Mouse (Mus musculus) adrenal gland, adult 18-20 months (tissue): ENCODE measurements around the gene Fmo5. TPM values are rescaled to one million over a fixed set of nuclear protein-coding genes. Genes with fewer than 3 reads are reported as not detected.

ENCODE experiments used
- DNase-seq, 2 experiments: peaks; one replicate each; pipeline ENCODE4 v3.0.0; 2021 to 2022; ENCODE audit warnings: low spot score in 2 of 2
- microRNA-seq, 2 experiments: library from miRNA; unstranded; fragments of <30 nt; microRNA quantifications; one replicate each; pipeline ENCODE4 v1.2.0; 2021; ENCODE audit warnings: borderline number of aligned reads in 2 of 2
- total RNA-seq, 2 experiments: library from RNA; stranded (reverse); gene quantifications; 1 replicate in 1 of 2; 2 replicates in 1 of 2; pipeline ENCODE4 v1.2.3; 2021

The Fmo5 gene
- total RNA-seq, 2 experiments from 2014 or later, result 13.3 to 15.2 TPM

DNA sequence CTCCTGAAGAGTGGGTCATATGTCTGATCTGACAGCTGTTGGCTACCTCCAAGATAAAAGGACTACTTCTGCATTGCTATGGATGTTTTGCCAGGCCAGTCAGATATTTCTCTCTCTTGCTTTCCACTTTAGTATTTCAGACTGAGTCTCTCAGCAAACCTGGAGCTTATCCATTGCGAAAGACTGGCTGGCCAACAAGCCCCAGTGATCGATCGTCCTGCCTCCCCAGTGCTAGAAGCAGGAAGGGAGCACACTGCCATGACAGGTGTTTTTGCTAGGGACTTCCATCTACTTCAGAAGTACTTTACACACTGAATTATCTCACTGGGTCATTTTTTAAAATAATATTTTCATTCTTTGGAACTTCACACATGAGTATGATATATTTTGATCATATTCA, 49.8 kb downstream of the Fmo5 start:
- DNase-seq, result no peak

DNA sequence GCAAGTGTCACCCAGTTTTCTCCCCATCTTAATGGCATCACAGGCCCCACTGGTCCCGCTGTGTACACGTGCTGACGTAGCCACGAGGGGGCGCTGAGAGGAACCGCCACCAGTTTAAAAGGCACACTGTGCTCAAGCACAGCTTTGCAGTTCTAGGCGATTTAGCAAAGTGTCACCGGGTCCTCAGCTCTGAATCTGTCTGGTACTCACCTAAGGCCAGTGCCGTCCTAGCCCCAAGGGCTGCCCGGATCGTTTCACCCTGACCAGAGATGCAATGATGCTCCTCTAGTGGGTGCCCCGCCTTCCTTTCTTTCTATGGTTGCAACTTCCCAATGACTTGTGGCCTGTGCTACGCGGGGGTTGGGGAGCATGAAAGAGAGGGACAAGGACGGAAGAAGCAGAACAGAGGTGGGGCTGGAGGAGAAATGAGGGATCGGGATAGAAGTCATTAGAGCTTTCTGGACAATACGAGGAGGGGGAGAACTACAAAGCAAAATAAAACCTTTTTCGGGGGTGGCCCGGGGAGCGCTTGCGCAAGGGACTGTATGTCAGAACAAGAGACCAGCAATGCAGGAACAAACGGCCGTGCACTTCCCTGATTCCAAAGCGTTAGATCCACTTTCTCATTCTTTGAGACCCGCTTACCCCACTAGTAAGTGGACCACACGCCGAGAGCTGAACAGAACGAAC, 52.2 kb downstream of the Fmo5 start:
- DNase-seq, result peak; percentile 79 to 83

DNA sequence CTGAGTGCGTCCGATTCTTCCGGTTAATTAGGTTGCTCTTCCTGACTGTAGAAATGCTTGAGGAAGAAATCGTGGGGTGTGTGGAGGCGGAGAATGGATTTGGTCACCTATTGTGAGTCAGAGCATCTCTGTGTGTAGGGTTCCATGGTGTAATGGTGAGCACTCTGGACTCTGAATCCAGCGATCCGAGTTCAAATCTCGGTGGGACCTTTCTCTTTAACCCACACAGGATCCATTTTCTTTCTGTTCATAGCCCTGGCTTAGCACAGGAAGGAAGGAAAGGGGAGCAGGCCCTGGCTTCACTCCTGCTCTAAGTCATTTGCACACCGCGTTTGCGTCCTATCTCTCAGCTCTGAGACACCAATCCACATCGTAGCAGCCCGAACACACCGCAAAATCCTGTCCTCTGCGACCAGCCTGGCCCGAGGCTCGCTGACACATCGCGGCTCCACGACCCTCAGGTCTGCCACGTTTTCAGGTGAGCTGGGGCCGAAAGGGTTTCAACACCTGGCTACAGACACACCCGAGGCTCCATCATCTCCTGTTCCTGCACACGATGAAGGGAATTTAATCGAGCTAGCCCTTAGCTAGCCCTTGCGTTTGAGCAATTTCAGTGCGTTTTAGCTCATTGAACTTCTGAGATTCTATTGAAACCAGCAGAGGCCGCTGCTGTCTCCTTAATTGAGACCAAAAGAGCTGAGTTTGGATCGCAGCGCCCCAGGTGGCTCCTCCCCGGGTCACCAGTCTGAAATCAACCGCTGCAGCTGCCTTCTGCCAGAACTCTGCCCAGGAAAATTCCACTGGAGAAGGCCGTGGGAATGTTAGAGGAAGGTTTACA, 52.9 kb downstream of the Fmo5 start:
- peak; percentile 63 to 73 for DNase-seq

DNA sequence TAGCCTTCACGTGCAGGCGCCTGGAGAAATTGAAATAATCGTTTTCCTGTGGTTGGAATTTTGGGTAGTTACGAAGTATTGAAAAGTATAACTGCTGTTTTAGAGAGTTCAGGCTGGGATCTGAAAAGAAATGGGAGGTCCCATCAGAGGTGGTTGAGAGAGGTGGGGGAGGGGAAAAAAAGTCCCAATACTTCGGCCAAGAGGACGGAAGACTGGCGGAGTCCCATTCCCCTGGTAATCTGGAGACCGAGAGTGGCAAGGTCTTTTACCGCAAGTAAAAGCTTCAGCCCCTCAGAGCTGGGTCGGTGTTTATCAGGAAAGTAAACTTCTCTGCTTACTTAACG, 53.5 kb downstream of the Fmo5 start:
- DNase-seq, result no peak

DNA sequence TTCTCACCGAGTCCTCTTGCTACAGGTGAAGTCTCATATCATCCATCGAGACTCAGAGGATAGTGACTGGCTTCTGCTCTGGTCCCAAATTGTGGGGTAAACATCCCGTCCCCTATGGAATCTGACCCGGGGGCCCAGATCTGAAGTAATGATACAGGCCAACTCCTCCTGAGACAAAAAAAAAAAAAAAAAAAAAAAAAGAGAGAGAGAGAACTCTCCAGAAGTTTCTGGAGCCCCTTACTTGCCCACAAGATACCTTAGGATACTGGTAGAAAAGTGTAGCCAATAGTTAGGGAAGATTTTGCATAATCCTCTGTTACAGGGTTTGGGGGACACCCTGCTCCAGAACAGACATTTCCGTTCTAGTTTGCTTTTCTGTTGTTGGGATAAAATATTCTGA, 54.0 kb downstream of the Fmo5 start:
- DNase-seq, result no peak

DNA sequence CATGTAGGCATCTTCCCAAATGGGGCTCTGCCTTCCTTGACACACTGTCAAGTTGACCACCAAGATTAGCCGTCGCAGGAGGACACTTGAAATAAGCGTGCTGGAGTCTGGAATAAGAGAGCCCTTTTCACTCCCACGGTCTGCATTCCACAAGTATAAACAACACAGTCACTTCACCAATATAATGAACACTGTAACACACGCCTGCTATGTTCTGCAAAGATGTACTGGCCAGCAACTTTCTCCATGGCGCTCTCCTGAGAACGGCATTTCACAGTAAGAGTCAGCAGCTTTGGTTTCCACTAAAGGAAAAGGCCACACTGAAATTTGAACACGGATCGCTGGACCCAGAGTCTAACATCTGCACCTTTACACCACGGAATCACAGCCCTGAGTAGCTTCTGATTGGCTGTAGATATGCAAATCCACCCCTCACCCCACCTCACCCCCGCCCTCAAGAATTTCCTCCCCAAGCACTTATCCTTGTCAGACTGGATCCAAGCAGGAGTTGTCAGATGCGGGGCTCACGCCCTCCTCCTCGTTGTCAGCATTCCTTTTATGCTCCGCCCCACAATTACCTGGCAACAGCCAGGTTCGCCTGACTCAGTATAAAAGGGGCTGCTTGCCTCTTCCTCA, 55.1 kb downstream of the Fmo5 start:
- DNase-seq, result no peak

DNA sequence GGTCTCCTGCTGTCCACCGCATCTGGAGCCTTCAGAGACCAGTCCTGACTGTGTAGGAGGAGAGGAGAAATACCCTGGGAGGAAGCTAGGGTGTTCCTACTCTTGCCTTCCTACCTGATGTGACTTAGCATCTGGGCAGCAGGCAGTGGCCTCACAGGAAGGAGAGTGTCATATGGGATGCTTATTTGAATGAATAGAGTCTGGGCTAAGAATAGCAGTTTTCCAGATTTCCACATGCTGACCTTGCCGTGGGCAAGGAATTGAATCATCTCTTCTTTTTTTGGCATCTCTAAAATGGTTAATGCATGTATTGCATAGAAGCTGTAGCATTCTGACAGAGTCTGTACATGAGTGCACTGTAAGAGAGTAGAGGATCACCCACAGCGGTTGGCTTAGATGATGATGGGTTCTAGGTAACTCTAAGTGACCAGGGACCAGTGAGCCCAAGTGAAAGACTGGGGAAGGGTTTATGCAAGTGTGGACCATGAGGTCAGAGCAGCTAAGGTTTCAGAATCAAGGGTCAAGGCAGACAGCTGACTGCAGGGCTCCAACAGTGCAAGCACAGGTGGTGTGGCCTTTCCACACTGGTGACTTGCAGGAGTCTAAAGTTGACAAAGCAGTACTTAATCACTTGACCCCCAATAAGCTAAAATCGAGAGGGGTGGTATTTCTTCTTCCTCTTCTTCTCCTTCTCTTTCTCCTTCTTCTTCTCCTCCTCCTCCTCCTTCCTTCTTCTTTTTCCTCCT, 57.9 kb downstream of the Fmo5 start:
- DNase-seq, result no peak

DNA sequence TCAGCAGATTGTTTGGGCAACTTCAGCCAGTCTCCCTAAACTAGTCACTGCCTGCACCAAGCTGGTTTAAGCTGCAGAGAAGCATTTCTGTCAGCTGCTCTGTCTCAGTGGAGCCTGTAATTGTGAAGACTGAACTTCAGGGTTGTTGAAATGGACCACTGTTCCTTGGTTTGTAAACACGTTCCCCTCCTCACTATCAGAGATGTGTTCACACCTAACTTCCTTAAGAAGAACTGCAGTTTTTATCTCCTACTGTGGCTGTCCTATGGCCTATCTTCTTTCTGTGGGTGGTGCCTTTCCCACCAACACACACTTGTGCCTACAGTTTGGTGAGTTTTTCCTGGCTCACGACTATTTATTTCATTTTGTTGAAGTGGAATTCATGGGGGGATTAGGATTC, 60.7 kb downstream of the Fmo5 start:
- DNase-seq, result no peak

DNA sequence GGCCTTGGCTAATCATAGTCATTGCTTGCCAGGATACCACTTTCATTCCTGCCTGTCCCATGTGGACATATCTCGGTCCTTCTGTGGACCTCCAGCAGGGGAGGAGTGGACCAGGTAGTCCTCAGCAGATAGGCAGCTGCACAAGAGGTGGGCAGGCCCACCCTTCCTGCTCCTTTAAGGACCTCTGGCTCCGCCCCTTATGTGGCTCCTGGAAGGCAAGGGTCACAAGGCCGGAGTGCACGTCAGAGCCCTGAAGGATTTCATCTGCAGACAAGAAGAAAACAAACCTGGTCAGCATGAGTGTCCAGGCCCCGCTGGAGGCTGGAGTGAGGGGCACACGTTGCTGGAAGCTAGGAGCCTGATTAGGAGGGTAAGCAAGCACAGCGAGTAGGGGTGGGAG, 62.0 kb downstream of the Fmo5 start:
- DNase-seq, result no peak

DNA sequence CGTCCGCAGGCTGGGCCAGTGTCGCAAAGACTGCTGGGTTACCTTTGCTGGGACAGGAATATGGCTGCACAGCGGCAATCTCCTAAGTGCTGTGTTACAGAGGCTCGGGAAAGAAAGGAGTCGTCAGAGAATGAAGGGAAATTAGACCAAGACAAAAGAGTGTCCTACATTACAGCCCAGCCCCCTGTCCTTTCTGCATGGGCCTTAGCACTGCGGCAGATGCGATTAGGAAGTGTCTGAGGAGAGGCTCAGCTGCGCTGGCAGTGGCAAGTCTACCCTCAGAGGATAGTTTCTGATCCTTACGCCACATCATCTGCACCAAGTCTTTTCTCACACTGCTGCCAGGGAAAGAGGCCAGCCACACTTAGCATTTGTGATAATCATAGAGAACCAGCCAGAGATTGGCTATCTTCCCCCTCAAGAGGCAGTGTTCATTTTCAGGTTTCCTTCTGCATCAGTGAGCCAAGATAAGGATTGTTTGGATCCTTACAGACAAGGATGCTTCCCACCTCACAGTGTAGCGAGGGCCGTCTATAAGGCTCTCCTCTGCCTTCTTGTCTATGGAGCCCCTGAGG, 62.9 kb downstream of the Fmo5 start:
- no peak for DNase-seq

DNA sequence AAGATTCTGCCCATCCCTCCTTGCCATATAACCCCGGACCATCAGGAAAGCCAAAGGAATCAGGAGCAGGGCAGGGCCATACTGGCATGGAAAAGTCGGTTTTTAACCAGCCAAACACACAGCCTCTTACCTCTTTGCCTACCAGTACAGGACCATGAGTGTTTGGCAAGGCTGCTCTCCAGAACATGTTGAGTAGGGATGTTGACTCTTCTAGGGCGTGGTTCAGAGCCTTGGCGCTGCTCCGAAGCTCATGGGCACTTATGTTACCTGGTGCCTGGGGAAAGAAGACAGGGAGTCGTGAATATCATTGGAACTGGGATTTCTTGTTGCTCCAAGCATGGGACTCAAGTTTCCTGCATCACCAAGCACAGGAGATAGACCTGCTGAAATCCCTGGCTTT, 65.2 kb downstream of the Fmo5 start:
- DNase-seq, result no peak

DNA sequence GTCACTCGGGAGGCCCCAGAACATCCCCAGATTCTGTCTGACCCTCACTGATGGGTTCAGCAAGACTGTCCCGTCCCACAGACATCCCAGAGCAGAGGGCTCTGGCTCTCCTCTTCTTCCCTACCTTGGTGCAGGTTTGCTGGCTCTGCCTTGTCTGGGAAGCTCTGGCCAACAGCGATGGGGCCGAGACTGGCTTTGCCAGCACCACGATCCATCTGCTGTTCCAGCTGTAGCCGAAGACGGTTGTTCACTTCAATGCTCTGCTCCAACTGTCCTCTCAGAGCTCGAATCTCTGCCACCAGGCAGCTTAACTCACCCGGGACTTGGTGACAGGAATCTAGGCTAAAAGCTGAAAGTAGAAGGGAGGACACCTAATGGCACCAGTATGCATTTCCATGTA, 68.3 kb downstream of the Fmo5 start:
- no peak for DNase-seq

DNA sequence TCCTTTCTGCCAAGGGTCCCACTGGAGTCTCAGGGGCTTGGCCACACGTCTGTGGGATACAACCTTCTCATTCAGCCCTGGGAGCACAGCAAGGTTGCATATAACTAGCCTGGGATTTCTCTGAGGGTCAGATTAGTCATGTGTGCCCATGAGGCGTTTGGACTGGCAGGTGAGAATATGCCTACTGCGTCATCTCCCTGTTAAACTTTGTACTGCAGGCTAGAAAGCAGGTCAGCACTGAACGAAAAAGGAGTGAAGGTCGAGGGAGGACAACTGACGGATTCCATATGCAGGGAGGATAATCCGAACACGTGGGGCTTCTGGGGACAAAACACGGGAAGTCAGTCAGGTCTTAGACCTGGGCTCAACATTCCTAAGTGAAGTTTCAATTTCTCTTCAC, 68.7 kb downstream of the Fmo5 start:
- DNase-seq, result no peak

DNA sequence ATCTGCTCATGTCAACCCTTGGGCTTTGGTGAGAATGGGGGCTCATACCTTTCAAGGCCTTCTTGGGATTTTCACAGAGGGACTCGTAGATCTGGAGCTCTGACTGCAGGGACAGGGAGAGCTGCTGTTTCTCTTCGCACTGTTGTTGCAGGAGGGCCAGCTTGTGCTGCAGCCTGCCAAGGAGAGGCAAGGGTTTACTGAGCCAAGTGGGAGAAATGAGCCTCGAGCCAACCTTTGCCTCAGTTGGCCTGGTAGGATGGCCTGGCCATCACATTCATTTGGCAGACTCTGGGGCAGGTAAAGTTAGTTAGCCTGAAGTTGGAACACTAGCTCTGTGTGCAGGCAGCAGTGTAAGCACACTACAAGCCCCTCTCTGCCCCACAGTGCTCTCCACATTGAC, 70.5 kb downstream of the Fmo5 start:
- no peak for DNase-seq

DNA sequence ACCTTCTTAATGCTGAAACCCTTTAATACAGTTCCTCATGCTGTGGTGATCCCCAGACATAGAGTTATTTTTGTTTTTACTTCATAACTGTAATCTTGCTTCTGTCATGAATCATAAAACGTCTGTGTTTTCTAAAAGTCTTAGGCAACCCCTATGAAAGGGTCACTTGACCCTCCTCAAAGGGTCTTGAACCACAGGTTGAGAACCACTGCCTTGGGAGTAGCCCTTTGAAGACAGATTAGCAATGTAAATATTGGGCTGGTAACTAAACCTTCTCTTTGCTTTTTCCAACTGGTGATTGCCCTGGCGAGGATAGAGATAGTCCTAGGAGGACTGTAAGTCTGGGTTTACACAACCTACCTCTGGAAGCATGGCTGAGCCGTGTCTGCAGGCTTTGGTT, 72.6 kb downstream of the Fmo5 start:
- DNase-seq, result no peak

DNA sequence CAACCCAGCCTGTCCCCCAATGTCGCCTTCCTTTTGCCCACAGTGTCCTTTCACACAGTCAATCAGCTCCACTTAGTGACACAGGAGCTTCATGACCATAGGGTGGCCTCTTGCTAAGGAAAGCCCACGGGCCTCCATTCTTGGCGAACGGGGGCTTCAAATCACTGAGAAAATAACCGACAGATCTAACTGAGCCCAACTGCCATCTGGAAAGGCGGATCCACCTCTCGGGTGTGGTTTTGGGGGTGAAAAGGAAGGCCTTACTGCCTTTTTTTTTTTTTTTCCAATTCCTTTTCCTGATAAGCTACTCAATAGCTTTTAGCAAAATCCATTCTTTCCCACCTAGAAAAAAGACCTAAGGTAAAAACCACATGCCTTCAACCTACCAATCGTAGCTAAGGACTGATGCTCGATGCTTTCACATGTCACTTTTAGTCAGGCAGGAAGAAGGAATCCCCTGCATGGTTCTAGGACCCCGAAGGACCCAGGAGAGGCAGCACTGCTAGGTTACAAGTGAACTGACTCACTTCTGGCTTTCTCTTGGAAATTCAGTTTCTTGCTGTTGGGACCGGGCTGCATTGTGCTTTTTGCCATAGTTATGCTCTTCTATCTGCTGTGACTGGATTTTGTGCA, 74.0 kb downstream of the Fmo5 start:
- DNase-seq, result no peak

Small RNAs within 50 kb of the gene (microRNA-seq; reads per million reads assigned to microRNA genes)
- gene Mir7225, result 0 reads per million in 2 experiments

Other genes with a start within 250 kb of the Fmo5 start
- gene Olfr1402, start 206.8 kb upstream of the Fmo5 start, total RNA-seq, result not detected
- 10 to 100 TPM in 1 of 2 experiments, 1 to 10 TPM in 1; 8.5 to 11.6 TPM for gene Chd1l, start 18.6 kb upstream of the Fmo5 start, total RNA-seq
- gene Prkab2, start 29.4 kb downstream of the Fmo5 start, total RNA-seq, result 10 to 100 TPM in 1 of 2 experiments, 1 to 10 TPM in 1; 8.8 to 13.8 TPM
- not detected for gene Gm17651, start 45.9 kb downstream of the Fmo5 start, total RNA-seq